Mouse (Mus musculus) liver, embryonic 11.5 days (tissue): ENCODE measurements at regions not wholly inside any gene's neighbourhood (a gene's known extent, or its start where the extent isn't known, plus 50 kb on each side); places are given as distances from the start of the nearest gene placed in this dataset.
A peak's percentile ranks its signal among the peaks of the same experiment; 100 is the strongest.

ENCODE experiments used
- ATAC-seq: fragments of 200-750 bp; cut with Nextera tagmentation; replicated peaks from 2 replicates; pipeline ENCODE4 v1.8.0; 2017; ENCODE audit warnings: moderate number of reproducible peaks, mild to moderate bottlenecking, moderate TSS enrichment, moderate library complexity; ENCODE audit not compliant: low FRiP score
- DNase-seq: peaks from one replicate; pipeline ENCODE4 v3.0.0-alpha.2; 2017; ENCODE audit warnings: low spot score
- H3K27ac ChIP-seq: fragments of 300-500 bp; sonication (generic); 2 replicates; pipeline ENCODE4 v1.5.1; 2014; ENCODE audit warnings: mild to moderate bottlenecking, low read depth, low read length, control low read depth
- H3K27me3 ChIP-seq: fragments of 300-500 bp; sonication (generic); replicated peaks from 2 replicates; pipeline ENCODE4 v1.6.1; 2014; ENCODE audit warnings: low read length, mixed read lengths; ENCODE audit not compliant: control insufficient read depth, insufficient read depth
- H3K36me3 ChIP-seq: fragments of 300-500 bp; sonication (generic); 2 replicates; pipeline ENCODE4 v1.6.1; 2014; ENCODE audit warnings: mild to moderate bottlenecking, low read length, moderate library complexity, mixed read lengths; ENCODE audit not compliant: control insufficient read depth, insufficient read depth
- H3K4me1 ChIP-seq: fragments of 300-500 bp; sonication (generic); replicated peaks from 2 replicates; pipeline ENCODE4 v1.6.1; 2014; ENCODE audit warnings: low read length, mixed read lengths; ENCODE audit not compliant: control insufficient read depth, insufficient read depth
- H3K4me2 ChIP-seq: fragments of 300-500 bp; sonication (generic); 2 replicates; pipeline ENCODE4 v1.6.1; 2014; ENCODE audit warnings: mild to moderate bottlenecking, control low read depth, moderate library complexity
- H3K4me3 ChIP-seq: fragments of 300-500 bp; sonication (generic); 2 replicates; pipeline ENCODE4 v1.5.1; 2014; ENCODE audit warnings: low read depth, low read length, control low read depth
- H3K9ac ChIP-seq: fragments of 300-500 bp; sonication (generic); 2 replicates; pipeline ENCODE4 v1.6.1; 2014; ENCODE audit warnings: low read depth, low read length, control low read depth
- H3K9me3 ChIP-seq: fragments of 300-500 bp; sonication (generic); 2 replicates; pipeline ENCODE4 v1.6.1; 2016; ENCODE audit warnings: low read length, inconsistent platforms, mixed read lengths; ENCODE audit not compliant: control insufficient read depth
- WGBS: fragments of 180-500 bp; shearing (Covaris S2); extraction: QIAGEN DNeasy Blood & Tissue Kit; methylation state at CpG from one replicate; pipeline ENCODE4 v1.1.7; 2014; 5-methylcytosine and 5-hydroxymethylcytosine counted together

DNA sequence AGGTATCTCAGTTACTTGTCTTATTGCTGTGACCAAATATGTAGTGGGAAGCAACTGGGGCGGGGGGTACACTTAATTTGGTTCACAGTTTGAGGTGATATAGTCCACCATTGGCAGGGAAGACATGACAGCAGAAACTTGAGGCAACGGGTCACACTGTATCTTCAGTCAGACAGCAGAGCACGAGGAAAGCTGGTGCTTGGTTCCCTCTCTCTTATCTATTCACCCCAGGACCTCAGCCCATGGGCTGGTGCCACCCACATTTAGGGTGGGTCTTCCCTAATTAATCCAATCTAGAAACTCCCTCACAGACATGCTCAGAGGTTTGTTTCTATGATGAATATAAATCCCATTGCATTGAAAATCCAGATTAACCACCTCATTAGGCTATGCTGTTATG, 56.5 kb downstream of the Otud1 start:
- Histone ChIP-seq H3K4me3 (no peak overlapping the region), H3K27ac (no peak overlapping the region), H3K27me3 (no peaks in the 10 kb centered on the region), H3K4me2 (no peak overlapping the region), H3K36me3 (no peaks in the 10 kb centered on the region), H3K9ac (no peak overlapping the region), H3K9me3 (no peaks in the 10 kb centered on the region), H3K4me1 (no peaks in the 10 kb centered on the region; the same call in 1 of the 2 replicates)
- DNase-seq (no peak), ATAC-seq (peak; percentile 70)
- 41% methylated on average over 3 of the region's 3 CpGs for WGBS

DNA sequence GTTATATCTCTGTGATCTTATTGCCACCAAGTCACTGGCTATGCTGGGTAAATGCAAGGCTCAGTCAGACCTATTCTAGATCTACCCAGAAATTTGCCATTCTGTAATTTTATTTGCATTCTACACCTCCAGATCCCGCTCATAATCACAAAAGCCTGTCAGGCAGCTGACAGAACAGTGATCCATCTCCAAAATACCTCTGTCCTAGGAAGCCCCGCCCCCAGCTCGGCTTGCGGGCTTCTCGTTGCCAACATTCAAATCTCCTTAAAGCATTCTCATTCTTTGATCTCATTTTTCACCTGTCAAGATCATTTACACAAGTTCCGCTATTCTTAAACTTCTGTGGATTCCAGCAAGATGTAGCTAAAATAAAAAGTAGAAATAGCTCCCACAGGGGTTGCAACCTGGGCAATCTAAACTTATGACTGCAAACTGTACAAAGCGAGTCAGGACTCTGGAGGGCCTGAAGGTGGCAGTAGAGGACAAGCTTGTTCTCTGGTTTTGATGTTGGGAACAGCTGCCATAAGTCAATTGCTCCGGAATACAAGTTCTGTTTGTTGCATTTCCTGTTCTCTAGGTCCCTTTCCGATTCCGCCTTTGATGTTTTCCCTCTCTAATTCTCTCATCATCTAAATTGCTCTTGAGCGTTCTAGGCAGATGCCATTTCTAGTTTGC, 58.1 kb downstream of the Otud1 start:
- Histone ChIP-seq H3K4me3 (0 out of 2 replicates have a peak overlapping the region, but pooled peaks have one; percentile 17), H3K27ac (no peak overlapping the region), H3K9me3 (no peaks in the 10 kb centered on the region), H3K36me3 (no peaks in the 10 kb centered on the region), H3K27me3 (no peaks in the 10 kb centered on the region), H3K4me1 (no peaks in the 10 kb centered on the region; the same call in 1 of the 2 replicates), H3K9ac (no peak overlapping the region), H3K4me2 (peak overlapping the region; percentile 49)
- WGBS, result 17% methylated on average over 11 of the region's 11 CpGs
- DNase-seq (peak; percentile 37), ATAC-seq (peak; percentile 80)

DNA sequence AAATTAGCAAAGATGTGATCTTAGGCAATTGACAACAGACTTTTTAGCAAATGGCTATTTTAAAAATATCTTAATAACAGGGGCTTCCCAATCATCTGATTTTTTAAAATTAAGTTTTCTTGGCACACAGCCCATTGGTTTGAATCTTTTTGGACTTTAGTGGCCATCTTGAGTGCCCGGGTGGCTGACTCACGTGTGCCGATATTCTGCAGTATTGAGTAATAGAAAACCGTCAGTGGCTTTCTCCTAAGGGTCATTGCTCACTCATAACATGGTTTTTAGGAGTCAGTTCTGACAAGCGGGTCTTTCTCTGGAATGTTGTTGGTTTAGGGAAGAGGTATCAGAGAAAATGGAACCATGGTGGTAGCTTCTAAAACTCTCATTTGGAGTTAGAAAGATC, 58.8 kb downstream of the Otud1 start:
- WGBS, result 86% methylated on average over 5 of the region's 5 CpGs
- DNase-seq, result no peak
- H3K27ac ChIP-seq, result no peak overlapping the region

DNA sequence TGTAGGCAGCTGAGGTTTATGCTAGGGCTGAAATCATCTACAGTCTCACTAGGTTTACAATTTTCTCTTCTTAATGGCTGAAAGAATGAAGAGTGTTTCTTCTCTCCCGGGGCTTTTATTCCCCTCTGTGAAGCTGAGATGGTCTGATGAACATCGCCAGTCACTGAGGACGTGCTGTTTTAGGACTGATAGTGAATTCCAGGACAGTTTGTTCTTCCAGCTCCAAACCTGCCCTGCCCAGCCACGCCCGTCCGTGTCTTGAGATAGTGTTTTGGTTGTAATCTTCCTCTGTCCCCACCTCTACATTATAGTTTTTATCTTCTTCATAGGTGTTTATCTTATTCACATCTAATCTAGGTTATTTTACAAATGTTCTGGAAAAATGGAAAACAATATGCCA, 68.5 kb downstream of the Otud1 start:
- Histone ChIP-seq H3K4me2 (no peak overlapping the region), H3K9me3 (no peaks in the 10 kb centered on the region), H3K27ac (no peak overlapping the region), H3K9ac (no peak overlapping the region), H3K4me1 (no peaks in the 10 kb centered on the region), H3K27me3 (no peaks in the 10 kb centered on the region), H3K36me3 (no peaks in the 10 kb centered on the region), H3K4me3 (no peak overlapping the region)
- DNase-seq, result no peak
- 69% methylated on average over 6 of the region's 6 CpGs for WGBS
- no peak for ATAC-seq

More for the DNA sequence above, 58.8 kb downstream of the Otud1 start:
- Histone ChIP-seq H3K36me3 (no peaks in the 10 kb centered on the region), H3K4me2 (no peak overlapping the region), H3K4me3 (no peak overlapping the region), H3K9me3 (no peaks in the 10 kb centered on the region), H3K27me3 (no peaks in the 10 kb centered on the region), H3K9ac (no peak overlapping the region), H3K4me1 (no peaks in the 10 kb centered on the region; the same call in 1 of the 2 replicates)
- ATAC-seq, result no peak

DNA sequence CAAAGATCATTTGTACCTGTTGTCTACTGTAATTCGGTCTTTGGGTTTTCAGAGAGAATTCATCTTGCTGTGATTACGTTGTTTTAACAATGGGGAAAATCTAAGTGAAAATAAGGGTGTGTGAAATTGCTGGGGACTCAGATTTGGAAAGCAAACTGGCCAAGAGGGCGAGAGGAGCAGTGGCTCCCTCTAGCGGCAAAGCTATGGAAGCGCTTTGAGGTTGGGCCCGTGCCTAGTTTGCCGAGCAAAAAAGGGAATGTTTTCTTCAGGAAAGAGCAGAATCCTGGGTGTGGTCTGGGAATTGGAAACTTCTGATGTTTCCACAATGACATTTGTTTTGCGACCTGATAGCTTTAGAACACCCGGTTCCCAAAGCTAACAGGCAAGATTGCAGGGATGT, 69.4 kb downstream of the Otud1 start:
- no peak overlapping the region for H3K27ac ChIP-seq
- no peaks in the 10 kb centered on the region for H3K9me3 ChIP-seq
- ATAC-seq, result no peak
- H3K9ac ChIP-seq, result no peak overlapping the region
- H3K27me3 ChIP-seq, result no peaks in the 10 kb centered on the region
- 12% methylated on average over 9 of the region's 9 CpGs for WGBS
- H3K4me2 ChIP-seq, result no peak overlapping the region
- H3K4me1 ChIP-seq, result no peaks in the 10 kb centered on the region
- no peak overlapping the region for H3K4me3 ChIP-seq
- DNase-seq, result no peak
- no peaks in the 10 kb centered on the region for H3K36me3 ChIP-seq

DNA sequence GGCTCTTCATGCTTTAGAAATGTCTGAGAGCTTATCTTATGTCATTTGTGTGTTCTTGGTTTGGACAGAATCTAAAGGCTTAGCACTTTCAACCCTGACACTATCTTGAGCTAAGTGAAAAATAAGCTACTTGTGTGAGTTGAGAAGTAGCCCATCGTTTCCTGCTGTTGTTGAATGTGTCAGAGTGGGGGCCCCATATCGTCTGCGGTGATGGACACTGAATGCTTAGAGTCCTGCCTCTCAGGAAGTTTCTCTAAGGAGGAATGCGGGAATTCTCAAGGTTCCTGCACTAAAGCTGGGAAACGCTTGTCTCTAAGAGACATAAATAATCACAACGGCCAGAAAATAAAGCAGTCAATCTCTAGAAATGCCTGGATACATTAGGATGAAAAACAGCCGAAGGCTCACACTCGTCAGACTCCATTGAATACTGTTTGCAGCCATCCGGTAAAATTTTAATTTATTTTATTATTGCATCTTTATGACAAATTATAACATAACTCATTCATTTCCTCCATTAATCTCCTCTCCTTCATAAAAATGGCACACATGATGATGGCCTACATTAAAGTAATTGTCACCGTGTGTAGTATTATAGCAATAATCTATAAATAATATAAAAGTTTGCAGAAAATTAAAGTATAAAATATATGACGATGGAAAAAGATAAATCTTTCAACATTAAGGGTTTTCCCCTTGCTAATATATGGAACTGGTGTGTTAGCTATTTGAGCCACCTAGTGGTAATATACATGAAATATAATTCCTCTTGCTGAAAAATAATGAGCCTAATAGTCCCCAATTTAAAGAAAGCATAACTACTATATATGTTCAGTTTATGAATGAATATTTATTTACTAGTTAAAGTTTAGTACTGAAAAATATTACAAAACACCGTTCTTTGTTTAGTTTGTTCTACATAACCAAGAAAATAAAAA, 75.6 kb downstream of the Otud1 start:
- Histone ChIP-seq H3K4me3 (no peak overlapping the region), H3K9me3 (no peaks in the 10 kb centered on the region), H3K27ac (no peak overlapping the region), H3K4me1 (no peaks in the 10 kb centered on the region), H3K27me3 (no peaks in the 10 kb centered on the region), H3K4me2 (no peak overlapping the region), H3K36me3 (no peaks in the 10 kb centered on the region), H3K9ac (no peak overlapping the region)
- WGBS, result 60% methylated on average over 12 of the region's 12 CpGs
- no peak for DNase-seq
- ATAC-seq, result no peak

DNA sequence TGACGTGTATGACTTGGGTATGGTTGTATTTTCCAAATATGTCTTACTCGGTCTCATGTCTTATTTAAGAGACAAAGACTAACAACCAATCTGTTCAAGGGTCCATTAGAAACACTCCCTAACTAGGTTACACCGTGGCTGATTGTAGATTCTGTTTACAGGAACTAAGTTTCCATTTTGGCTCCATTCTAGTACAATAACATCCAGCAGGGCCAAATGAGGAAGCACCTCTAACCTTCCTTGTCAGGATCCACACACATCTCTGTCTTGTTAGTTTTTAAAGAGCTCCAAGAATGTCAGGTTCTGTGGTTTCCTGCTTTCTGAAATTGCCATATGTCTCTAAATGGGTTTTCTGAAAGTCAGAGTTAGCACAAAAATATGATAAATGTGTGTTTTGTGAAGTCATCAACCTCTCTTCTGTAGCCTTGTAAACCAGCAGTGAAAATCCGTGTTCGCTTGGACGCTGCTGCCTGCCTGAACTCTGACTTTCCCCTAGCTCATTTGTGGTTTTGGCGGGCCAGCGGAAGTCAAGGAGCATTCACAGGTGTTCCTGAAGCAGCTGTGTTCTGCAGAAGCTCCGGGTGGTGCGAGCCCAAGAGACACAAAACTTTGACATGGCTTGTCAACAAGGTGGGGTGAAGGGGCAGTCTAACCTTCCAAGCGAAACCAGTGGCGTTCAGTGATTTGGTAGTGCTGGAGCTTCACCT, 76.8 kb downstream of the Otud1 start:
- no peaks in the 10 kb centered on the region for H3K27me3 ChIP-seq
- 70% methylated on average over 12 of the region's 12 CpGs for WGBS
- no peak overlapping the region for H3K9ac ChIP-seq
- ATAC-seq (no peak), DNase-seq (no peak)
- H3K4me2 ChIP-seq, result no peak overlapping the region
- H3K4me1 ChIP-seq, result no peaks in the 10 kb centered on the region
- H3K36me3 ChIP-seq, result no peaks in the 10 kb centered on the region
- no peak overlapping the region for H3K27ac ChIP-seq
- H3K4me3 ChIP-seq, result no peak overlapping the region
- H3K9me3 ChIP-seq, result no peaks in the 10 kb centered on the region

DNA sequence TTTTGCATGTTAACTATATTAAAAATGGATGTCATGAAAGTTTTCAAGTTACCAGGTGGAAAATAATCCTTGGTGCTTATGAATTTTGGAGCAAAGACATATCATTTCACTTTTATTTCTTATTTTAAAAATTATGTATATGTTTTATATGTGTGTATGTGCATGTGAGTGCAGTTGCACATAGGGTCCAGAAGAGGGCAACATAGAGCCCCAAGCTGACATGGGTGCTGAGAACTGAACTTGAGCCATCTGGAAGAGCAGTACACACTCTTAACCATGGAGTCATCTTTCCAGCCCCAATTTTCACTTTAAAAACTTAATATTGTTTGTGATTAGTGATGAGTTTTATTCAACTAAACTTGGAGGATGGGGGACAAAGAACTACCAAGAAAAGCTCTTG, 84.0 kb downstream of the Otud1 start:
- DNase-seq (no peak), ATAC-seq (no peak)
- no peak overlapping the region for H3K4me3 ChIP-seq
- H3K9me3 ChIP-seq, result no peaks in the 10 kb centered on the region
- no peaks in the 10 kb centered on the region for H3K4me1 ChIP-seq
- H3K27me3 ChIP-seq, result no peaks in the 10 kb centered on the region
- H3K9ac ChIP-seq, result no peak overlapping the region
- no peak overlapping the region for H3K27ac ChIP-seq
- no peaks in the 10 kb centered on the region for H3K36me3 ChIP-seq
- no peak overlapping the region for H3K4me2 ChIP-seq
